Mouse (Mus musculus) stomach, embryonic 16.5 days (tissue): Measurements from ENCODE around the gene Col6a6. TPM values are rescaled to one million over a fixed set of nuclear protein-coding genes. Genes with fewer than 3 reads are reported as not detected.

Experiments used
- ATAC-seq: fragments of 200-750 bp; cut with Nextera tagmentation; 2 replicates; pipeline ENCODE4 v1.8.0; 2017; ENCODE audit warnings: moderate number of reproducible peaks, moderate TSS enrichment; ENCODE audit not compliant: insufficient read depth, low FRiP score
- H3K27ac ChIP-seq: fragments of 300-500 bp; sonication (generic); 2 replicates; pipeline ENCODE4 v1.5.1; 2014; ENCODE audit warnings: low read length
- H3K27me3 ChIP-seq: fragments of 300-500 bp; sonication (generic); 2 replicates; pipeline ENCODE4 v1.6.1; 2014; ENCODE audit warnings: low read length, control low read depth, mixed read lengths; ENCODE audit not compliant: control insufficient read depth, insufficient read depth
- H3K36me3 ChIP-seq: fragments of 300-500 bp; sonication (generic); 2 replicates; pipeline ENCODE4 v1.6.1; 2014; ENCODE audit warnings: low read length; ENCODE audit not compliant: control insufficient read depth, insufficient read depth
- H3K4me1 ChIP-seq: fragments of 300-500 bp; sonication (generic); 2 replicates; pipeline ENCODE4 v1.6.1; 2014; ENCODE audit warnings: low read length, control low read depth, mixed read lengths; ENCODE audit not compliant: control insufficient read depth, insufficient read depth
- H3K4me2 ChIP-seq: fragments of 300-500 bp; sonication (generic); 2 replicates; pipeline ENCODE4 v1.6.1; 2014; ENCODE audit warnings: low read depth, low read length, mixed read lengths
- H3K4me3 ChIP-seq: fragments of 300-500 bp; sonication (generic); replicated peaks from 2 replicates; pipeline ENCODE4 v1.5.1; 2014; ENCODE audit warnings: mild to moderate bottlenecking, low read length
- H3K9ac ChIP-seq: fragments of 300-500 bp; sonication (generic); 2 replicates; pipeline ENCODE4 v1.6.1; 2014; ENCODE audit warnings: low read length
- H3K9me3 ChIP-seq: fragments of 300-500 bp; sonication (generic); replicated peaks from 2 replicates; pipeline ENCODE4 v1.6.1; 2016; ENCODE audit warnings: low read length, control low read depth; ENCODE audit not compliant: control insufficient read depth
- WGBS: fragments of 180-500 bp; shearing (Covaris S2); extraction: QIAGEN DNeasy Blood & Tissue Kit; methylation state at CpG from one replicate; pipeline ENCODE4 v1.1.7; 2014; 5-methylcytosine and 5-hydroxymethylcytosine counted together
- polyA plus RNA-seq: library from polyadenylated mRNA; unstranded; fragments of >200 nt; fragmentation: Nextera tagmentation; extraction: Ambion mirVana; gene quantifications from 2 replicates; pipeline ENCODE4 v1.2.1, GENCODE M21; 2015

Col6a6 gene
- polyA plus RNA-seq, 1 experiment from 2014 or later, result 3.1 TPM

DNA sequence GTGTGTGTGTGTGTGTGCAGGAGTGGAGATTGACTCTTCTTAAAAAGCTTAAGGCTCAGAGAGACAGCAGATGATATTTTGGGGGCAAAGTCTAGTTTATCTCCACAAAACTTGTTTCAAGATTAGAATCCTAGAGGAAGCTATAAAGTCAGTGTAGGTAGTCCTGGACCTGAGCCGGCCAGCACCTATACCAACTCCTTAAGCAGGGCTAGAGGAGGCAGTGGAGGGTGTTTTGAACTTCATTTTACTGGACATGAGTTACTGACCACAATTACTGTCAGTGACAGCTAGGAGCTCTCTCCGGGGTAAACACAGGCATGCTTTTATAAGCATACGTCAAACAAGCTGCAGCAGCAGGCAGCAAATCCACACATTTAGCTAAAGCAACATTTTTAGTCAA lies 39.8 kb downstream of the Col6a6 start:
- ATAC-seq, result no peak
- Histone ChIP-seq H3K4me2 (no peak overlapping the region), H3K36me3 (no peaks in the 10 kb centered on the region), H3K4me1 (peaks cover 6% of the 10 kb centered on the region; the same call in 1 of the 2 replicates), H3K27ac (no peak overlapping the region; the same call in 1 of the 2 replicates), H3K27me3 (no peaks in the 10 kb centered on the region), H3K9me3 (no peaks in the 10 kb centered on the region), H3K4me3 (no peak overlapping the region), H3K9ac (no peak overlapping the region)
- 36% methylated on average over 3 of the region's 3 CpGs for WGBS

DNA sequence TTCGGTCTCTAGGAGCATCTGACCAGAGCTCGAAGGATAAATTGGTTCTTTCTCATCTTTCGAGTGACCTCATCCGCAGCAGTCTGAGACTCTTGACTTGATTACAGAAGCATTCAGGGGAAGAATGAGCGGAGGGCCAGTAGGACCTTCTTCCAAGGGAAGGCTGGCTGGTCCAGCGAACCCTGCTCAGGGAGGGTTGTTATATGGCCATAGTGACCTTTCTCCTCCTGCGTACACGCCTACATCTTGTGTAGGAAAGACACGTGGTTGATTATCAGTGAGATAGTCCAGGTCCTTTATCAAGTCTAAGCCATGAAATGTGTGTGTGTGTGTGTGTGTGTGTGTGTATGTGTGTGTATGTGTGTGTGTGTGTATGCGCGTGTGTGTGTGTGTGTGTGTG lies 40.2 kb downstream of the Col6a6 start:
- no peaks in the 10 kb centered on the region for H3K9me3 ChIP-seq
- H3K4me2 ChIP-seq, result no peak overlapping the region
- H3K4me1 ChIP-seq, result peaks cover 6% of the 10 kb centered on the region; the same call in 1 of the 2 replicates
- H3K4me3 ChIP-seq, result no peak overlapping the region
- no peak overlapping the region for H3K27ac ChIP-seq
- H3K9ac ChIP-seq, result no peak overlapping the region
- WGBS, result 46% methylated on average over 11 of the region's 11 CpGs
- H3K27me3 ChIP-seq, result no peaks in the 10 kb centered on the region
- no peak for ATAC-seq
- no peaks in the 10 kb centered on the region for H3K36me3 ChIP-seq

- no peak overlapping the region for H3K27ac ChIP-seq
- WGBS, result 81% methylated on average over 4 of the region's 4 CpGs
- H3K36me3 ChIP-seq, result no peaks in the 10 kb centered on the region
- H3K27me3 ChIP-seq, result no peaks in the 10 kb centered on the region
- no peak for ATAC-seq
- no peak overlapping the region for H3K9ac ChIP-seq
- peaks cover 3% of the 10 kb centered on the region; the same call in 1 of the 2 replicates for H3K4me1 ChIP-seq
- H3K9me3 ChIP-seq, result no peaks in the 10 kb centered on the region
- no peak overlapping the region for H3K4me3 ChIP-seq
- no peak overlapping the region for H3K4me2 ChIP-seq
Observed at GRCm38 (mm10) chr9:105784026-105784425, 43.9 kb downstream of the Col6a6 start.

DNA sequence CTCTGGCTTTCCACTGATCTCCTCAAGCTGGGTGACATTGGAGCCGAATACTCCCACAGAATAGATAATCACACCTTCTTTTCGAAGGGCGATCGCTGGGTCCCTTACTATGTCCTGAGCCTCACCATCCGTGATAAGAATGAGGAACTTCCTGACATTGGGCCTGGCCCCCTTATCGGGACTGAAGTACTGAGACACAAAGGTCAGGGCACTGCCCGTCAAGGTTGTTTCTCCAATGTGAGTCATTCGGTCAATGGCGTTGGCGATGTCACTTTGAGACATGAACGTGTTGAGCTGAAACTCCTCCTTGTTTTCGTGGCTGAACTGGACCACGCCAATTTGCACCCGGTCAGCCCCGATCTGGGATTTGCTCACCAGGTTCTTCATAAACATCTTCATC lies 47.3 kb downstream of the Col6a6 start:
- Histone ChIP-seq H3K4me3 (no peak overlapping the region), H3K9me3 (no peaks in the 10 kb centered on the region), H3K27me3 (no peaks in the 10 kb centered on the region), H3K4me2 (no peak overlapping the region), H3K4me1 (no peaks in the 10 kb centered on the region), H3K9ac (no peak overlapping the region), H3K36me3 (no peaks in the 10 kb centered on the region), H3K27ac (no peak overlapping the region)
- no peak for ATAC-seq
- WGBS, result 91% methylated on average over 15 of the region's 15 CpGs

GRCm38 (mm10) chr9:105778741-105779140 lies 49.2 kb downstream of the Col6a6 start:
- ATAC-seq, result no peak
- Histone ChIP-seq H3K9ac (no peak overlapping the region), H3K27me3 (no peaks in the 10 kb centered on the region), H3K4me3 (no peak overlapping the region), H3K4me2 (no peak overlapping the region), H3K27ac (no peak overlapping the region), H3K9me3 (no peaks in the 10 kb centered on the region), H3K36me3 (no peaks in the 10 kb centered on the region), H3K4me1 (no peaks in the 10 kb centered on the region)
- WGBS, result 93% methylated on average over 6 of the region's 6 CpGs

GRCm38 (mm10) chr9:105774878-105775277 lies 53.1 kb downstream of the Col6a6 start:
- Histone ChIP-seq H3K4me2 (no peak overlapping the region), H3K9ac (no peak overlapping the region), H3K4me3 (no peak overlapping the region), H3K27me3 (no peaks in the 10 kb centered on the region), H3K4me1 (no peaks in the 10 kb centered on the region), H3K36me3 (no peaks in the 10 kb centered on the region), H3K9me3 (no peaks in the 10 kb centered on the region), H3K27ac (no peak overlapping the region)
- WGBS, result 61% methylated on average over 7 of the region's 7 CpGs
- no peak for ATAC-seq

DNA sequence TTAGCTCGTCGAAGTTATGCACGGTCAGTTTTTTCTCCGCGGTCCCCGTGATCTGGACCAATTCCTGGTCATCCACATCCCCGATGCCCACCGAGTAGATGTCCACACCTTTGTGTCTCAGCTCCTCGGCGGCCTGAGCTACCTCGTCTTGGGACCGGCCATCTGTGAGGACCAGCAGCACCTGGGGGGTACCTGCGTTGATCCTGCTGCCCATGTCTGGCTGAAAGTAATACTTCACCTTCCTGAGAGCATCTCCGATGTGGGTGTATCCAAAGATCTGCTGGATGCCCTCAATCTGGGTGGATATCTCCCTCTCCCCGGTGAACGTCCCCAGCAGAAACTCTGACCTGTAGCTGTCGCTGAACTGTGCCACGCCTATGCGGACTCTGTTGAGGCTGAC lies 53.6 kb downstream of the Col6a6 start:
- ATAC-seq, result no peak
- H3K27ac ChIP-seq, result no peak overlapping the region
- H3K4me2 ChIP-seq, result no peak overlapping the region
- no peaks in the 10 kb centered on the region for H3K4me1 ChIP-seq
- H3K27me3 ChIP-seq, result no peaks in the 10 kb centered on the region
- H3K9me3 ChIP-seq, result no peaks in the 10 kb centered on the region
- H3K9ac ChIP-seq, result no peak overlapping the region
- 91% methylated on average over 19 of the region's 19 CpGs for WGBS
- no peak overlapping the region for H3K4me3 ChIP-seq
- no peaks in the 10 kb centered on the region for H3K36me3 ChIP-seq

DNA sequence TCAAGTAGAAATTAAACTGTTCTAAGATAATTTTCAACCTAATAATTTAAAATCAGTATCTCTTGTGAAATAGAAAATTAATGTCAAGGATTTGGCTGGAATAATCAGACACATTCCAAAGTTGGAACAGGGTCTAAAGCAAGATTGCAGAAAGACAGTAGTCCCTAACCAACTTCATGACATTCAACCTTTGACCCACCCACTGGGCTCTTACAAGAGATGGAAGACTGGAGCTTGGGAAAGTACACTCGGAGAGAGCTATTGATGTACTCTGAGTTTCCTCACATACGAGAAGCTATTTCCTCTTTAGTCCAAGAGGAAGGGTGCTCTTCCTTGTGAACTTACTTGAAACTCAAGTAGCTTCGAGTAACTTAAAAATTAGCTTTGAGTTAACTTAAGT lies 56.6 kb downstream of the Col6a6 start:
- WGBS, result 76% methylated on average over 3 of the region's 3 CpGs
- no peak for ATAC-seq
- H3K9ac ChIP-seq, result no peak overlapping the region
- no peak overlapping the region for H3K4me3 ChIP-seq
- no peak overlapping the region for H3K27ac ChIP-seq
- no peak overlapping the region for H3K4me2 ChIP-seq
- H3K4me1 ChIP-seq, result no peaks in the 10 kb centered on the region
- H3K9me3 ChIP-seq, result no peaks in the 10 kb centered on the region
- H3K36me3 ChIP-seq, result no peaks in the 10 kb centered on the region
- H3K27me3 ChIP-seq, result no peaks in the 10 kb centered on the region

DNA sequence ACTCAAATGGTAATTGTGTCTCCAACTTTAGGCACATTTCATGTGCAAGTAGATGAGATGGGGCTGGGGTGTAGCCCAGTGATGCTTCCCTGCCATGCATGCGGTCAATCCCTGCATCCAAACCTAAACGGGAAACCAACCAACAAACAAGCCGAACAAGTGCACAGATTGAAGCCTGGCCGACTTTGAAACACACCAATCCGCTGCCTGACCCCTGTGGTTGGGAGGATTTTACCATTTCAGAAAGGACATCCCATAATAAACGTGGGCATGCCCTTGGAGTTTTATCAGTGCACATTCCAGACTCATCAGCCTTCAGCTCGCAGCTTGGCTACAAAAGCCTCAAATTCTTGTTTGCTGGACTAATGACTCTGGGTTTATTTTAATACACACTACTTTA lies 57.3 kb downstream of the Col6a6 start:
- WGBS, result 63% methylated on average over 7 of the region's 7 CpGs
- no peaks in the 10 kb centered on the region for H3K4me1 ChIP-seq
- no peak overlapping the region for H3K4me3 ChIP-seq
- no peaks in the 10 kb centered on the region for H3K36me3 ChIP-seq
- no peaks in the 10 kb centered on the region for H3K9me3 ChIP-seq
- no peak overlapping the region for H3K4me2 ChIP-seq
- no peaks in the 10 kb centered on the region for H3K27me3 ChIP-seq
- H3K9ac ChIP-seq, result no peak overlapping the region
- no peak overlapping the region for H3K27ac ChIP-seq
- no peak for ATAC-seq

DNA sequence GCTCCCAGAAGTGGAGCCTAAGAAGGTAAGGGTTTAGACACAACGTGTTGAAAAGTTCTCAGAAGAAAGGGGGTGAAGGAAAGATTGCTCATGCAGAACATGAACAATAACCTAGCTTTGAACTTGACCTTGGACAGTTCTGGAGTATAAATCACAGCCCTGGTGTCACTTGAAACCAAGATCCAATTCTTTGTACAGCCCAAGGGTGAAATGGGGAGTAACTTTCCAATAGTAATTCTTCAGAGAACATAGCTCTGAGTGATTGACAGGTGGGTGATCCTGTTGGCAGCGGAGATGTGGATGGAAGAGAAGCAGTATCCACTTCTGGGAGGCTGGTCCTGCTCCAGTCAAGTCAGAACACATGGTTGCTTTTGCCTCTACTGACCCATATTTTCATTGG lies 62.1 kb downstream of the Col6a6 start:
- 78% methylated on average over 2 of the region's 2 CpGs for WGBS
- Histone ChIP-seq H3K36me3 (no peaks in the 10 kb centered on the region), H3K4me3 (no peak overlapping the region), H3K9ac (no peak overlapping the region), H3K27me3 (no peaks in the 10 kb centered on the region), H3K4me1 (no peaks in the 10 kb centered on the region), H3K9me3 (no peaks in the 10 kb centered on the region), H3K4me2 (no peak overlapping the region), H3K27ac (no peak overlapping the region)
- no peak for ATAC-seq
